Mouse (Mus musculus) cerebellum, adult 11 months (tissue): ENCODE measurements around the gene Fhod1.

Experiments
- DNase-seq: peaks from one replicate; pipeline ENCODE4 v3.0.0; 2022

The Fhod1 gene

GRCm38 (mm10) chr8:105315073-105315769 is 32.5 kb downstream of the Fhod1 start:
- peak; percentile 58 for DNase-seq

GRCm38 (mm10) chr8:105313622-105314402 is 33.9 kb downstream of the Fhod1 start:
- peak; percentile 25 for DNase-seq

- DNase-seq = peak; percentile 40
Measured at GRCm38 (mm10) chr8:105312891-105313481, 34.8 kb downstream of the Fhod1 start.

GRCm38 (mm10) chr8:105311718-105312117 is 36.0 kb downstream of the Fhod1 start:
- DNase-seq = no peak

GRCm38 (mm10) chr8:105310118-105310517 is 37.6 kb downstream of the Fhod1 start:
- DNase-seq = peak; percentile 38

- DNase-seq = peak; percentile 92
Measured at GRCm38 (mm10) chr8:105309142-105309847, 38.5 kb downstream of the Fhod1 start.

GRCm38 (mm10) chr8:105308428-105308827 is 39.3 kb downstream of the Fhod1 start:
- DNase-seq = no peak

GRCm38 (mm10) chr8:105307670-105308069 is 40.1 kb downstream of the Fhod1 start:
- DNase-seq = peak; percentile 41

GRCm38 (mm10) chr8:105306146-105306691 is 41.5 kb downstream of the Fhod1 start:
- DNase-seq = peak; percentile 30

GRCm38 (mm10) chr8:105305211-105306145 is 42.3 kb downstream of the Fhod1 start, which contains the start of gene Elmo3:
Gene Elmo3 (plus strand): TSS chr8:105305601.
- peak; percentile 79 for DNase-seq

- DNase-seq = peak; percentile 22
Measured at GRCm38 (mm10) chr8:105304325-105305210, 43.2 kb downstream of the Fhod1 start.

- no peak for DNase-seq
Measured at GRCm38 (mm10) chr8:105303874-105304273, 43.9 kb downstream of the Fhod1 start.

- no peak for DNase-seq
Measured at GRCm38 (mm10) chr8:105303396-105303795, 44.4 kb downstream of the Fhod1 start.

GRCm38 (mm10) chr8:105299962-105300361 is 47.8 kb downstream of the Fhod1 start:
- peak; percentile 25 for DNase-seq

GRCm38 (mm10) chr8:105298351-105299252 is 49.2 kb downstream of the Fhod1 start:
- peak; percentile 25 for DNase-seq

- DNase-seq = peak; percentile 87
Measured at GRCm38 (mm10) chr8:105297511-105298192, 50.1 kb downstream of the Fhod1 start, which contains the start of gene E2f4. Gene E2f4 (plus strand): TSS chr8:105297663.

- no peak for DNase-seq
Measured at GRCm38 (mm10) chr8:105295895-105296573, 51.7 kb downstream of the Fhod1 start, which contains the start of gene Exoc3l. Gene Exoc3l (minus strand): TSS chr8:105296101.

GRCm38 (mm10) chr8:105295256-105295655 is 52.5 kb downstream of the Fhod1 start:
- DNase-seq = peak; percentile 27
